Mouse (Mus musculus): Measurements from ENCODE around the gene Igsf6. TPM values are rescaled to one million over a fixed set of nuclear protein-coding genes. Genes with fewer than 3 reads are reported as not detected.

The Igsf6 gene
- 2.2 and 3.1 TPM in 2 replicates for polyA plus RNA-seq (2015; fragmentation: Nextera tagmentation; extraction: Ambion mirVana)

DNA sequence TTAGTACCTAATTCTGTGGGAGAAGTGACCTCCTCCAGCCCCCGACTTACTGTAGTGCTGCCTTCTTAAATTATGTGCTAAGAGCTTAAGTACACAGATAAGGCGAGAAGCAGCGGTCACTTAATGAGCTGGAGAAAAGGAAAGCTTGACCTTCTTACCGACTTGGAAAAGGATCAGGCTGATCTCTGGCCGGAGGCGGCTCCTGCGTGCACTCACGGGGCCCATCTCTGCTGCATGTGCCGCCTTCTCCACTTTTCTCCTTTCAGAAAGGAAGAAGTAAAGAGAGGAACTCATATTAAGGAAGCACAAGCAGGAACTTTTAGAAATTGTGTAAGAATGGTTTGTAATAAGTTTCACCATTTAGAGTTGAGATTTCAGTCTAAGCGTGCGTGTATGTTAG, at the start of gene Igsf6:
TSS of gene Igsf6 (minus strand) at position 292 of the 400 bp plus-strand sequence.
- H3K27ac ChIP-seq, result peak within 1 kb of the TSS; percentile 55
- no peaks in the 10 kb centered on the region for H3K27me3 ChIP-seq
- 32% methylated on average over 11 of the region's 11 CpGs for WGBS
- H3K4me1 ChIP-seq, result peaks cover 9% of the 10 kb centered on the region; the same call in 1 of the 2 replicates
- H3K4me2 ChIP-seq, result no peak within 1 kb of the TSS
- H3K4me3 ChIP-seq, result no peak within 1 kb of the TSS
- no peaks in the 10 kb centered on the region for H3K9me3 ChIP-seq
- no peak for ATAC-seq (ENCODE audit: borderline replicate concordance, extremely low read depth, low FRiP score, low TSS enrichment)
- H3K36me3 ChIP-seq, result peaks cover 38% of the 10 kb centered on the region
- H3K9ac ChIP-seq, result no peak within 1 kb of the TSS

DNA sequence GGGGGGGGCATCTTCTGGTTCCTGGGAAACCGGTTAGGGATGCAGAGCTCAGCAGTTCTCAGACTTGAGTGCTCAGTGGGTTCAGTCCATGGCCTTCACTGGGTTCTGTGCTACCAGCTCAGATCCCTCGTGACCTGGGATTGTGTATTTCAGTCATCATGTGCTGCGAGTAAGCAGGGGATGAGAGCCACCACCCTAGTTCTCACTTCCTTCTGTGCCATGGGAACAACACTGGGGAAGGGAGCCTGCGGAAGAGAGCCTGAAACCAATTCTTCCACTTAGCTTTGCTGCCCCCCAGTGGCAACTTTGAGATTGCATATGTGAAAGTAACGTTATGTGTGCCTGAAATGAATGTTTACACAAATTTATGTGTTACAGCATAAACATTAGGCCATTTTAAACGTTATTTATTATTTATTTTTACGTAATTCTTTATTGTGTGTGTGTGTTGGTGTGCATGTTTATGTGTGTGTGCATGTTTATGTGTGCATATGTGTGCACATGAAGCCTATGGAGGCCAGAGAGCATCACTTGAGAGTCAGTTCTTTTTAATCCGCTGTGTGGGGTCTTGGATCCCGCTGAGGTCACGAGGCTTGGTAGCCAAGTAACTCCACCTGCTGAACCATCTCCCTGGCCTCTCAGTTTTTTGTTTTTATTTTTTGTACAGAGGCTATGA, 45.9 kb upstream of the Igsf6 start:
- peak; percentile 64; the same call in 1 of the 2 replicates for ATAC-seq (ENCODE audit: borderline replicate concordance, extremely low read depth, low FRiP score, low TSS enrichment)
- Histone ChIP-seq H3K9ac (no peak overlapping the region), H3K4me3 (no peak overlapping the region), H3K27ac (no peak overlapping the region), H3K9me3 (no peaks in the 10 kb centered on the region), H3K4me2 (no peak overlapping the region), H3K4me1 (no peaks in the 10 kb centered on the region), H3K27me3 (no peaks in the 10 kb centered on the region), H3K36me3 (no peaks in the 10 kb centered on the region)
- WGBS, result 12% methylated on average over 10 of the region's 10 CpGs

DNA sequence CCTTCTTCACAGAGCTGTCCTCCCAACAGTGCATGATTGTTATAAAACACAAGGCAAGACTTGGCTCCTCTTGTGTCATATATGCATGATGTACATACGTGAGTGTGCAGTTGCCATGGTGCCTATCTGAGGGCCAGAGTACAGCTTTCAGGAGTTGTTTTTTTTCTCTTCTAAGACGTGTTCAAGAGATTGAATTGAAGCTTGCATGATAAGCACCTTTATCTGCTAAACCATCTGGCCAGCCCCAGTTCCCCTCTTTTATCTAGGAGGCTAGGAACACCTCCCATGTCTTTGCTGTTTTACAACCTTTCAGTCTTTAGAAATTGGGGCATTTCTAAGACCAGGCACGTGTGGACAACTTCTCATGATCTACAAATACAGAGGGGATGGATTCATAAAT, 37.4 kb upstream of the Igsf6 start:
- WGBS, result 51% methylated on average over 3 of the region's 3 CpGs

DNA sequence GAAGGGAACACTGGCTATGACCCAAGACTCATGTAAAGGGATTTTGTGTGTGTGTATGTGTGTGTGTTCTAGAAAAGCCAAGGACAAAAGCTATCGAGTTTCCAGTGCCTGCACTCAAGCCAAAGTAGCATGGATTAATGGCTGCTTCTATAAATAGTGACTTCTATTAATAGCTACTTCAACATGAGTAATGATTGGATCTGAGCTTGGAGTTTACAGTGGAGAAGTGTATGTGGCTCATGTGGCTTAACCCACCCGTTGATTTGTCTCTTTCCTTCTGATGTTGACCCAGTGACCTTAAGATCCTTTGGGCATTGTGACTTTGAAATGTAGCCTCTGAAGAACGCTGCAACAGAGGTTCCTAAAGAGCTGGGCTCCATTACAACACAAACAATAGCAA, 36.9 kb upstream of the Igsf6 start:
- WGBS, result 18% methylated on average over 3 of the region's 3 CpGs
- H3K4me2 ChIP-seq, result no peak overlapping the region
- no peak for ATAC-seq (ENCODE audit: borderline replicate concordance, extremely low read depth, low FRiP score, low TSS enrichment)

More for the DNA sequence above, 37.4 kb upstream of the Igsf6 start:
- H3K27me3 ChIP-seq, result no peaks in the 10 kb centered on the region
- no peaks in the 10 kb centered on the region for H3K4me1 ChIP-seq
- H3K27ac ChIP-seq, result no peak overlapping the region
- no peak overlapping the region for H3K9ac ChIP-seq
- no peaks in the 10 kb centered on the region for H3K9me3 ChIP-seq
- ATAC-seq (ENCODE audit: borderline replicate concordance, extremely low read depth, low FRiP score, low TSS enrichment), result no peak
- no peak overlapping the region for H3K4me2 ChIP-seq
- no peak overlapping the region for H3K4me3 ChIP-seq
- H3K36me3 ChIP-seq, result no peaks in the 10 kb centered on the region

DNA sequence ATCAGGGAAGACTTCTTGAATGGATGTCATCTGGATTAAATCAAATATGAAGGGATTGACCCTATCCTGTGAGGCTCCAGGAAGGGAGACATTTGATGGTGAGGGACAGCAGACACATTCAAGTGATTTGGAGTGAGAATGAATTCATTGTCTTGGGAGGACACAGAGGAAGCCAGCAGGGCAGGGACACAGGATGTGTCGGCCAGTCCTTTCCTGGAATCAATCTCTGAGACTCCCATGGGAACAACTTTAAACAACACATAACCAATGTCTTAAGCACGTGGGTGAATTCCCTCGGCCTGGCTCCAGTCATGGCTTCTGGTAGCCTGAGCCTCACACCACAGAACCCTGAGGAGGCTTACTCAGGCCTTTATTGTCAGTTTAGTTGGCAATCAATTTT, 33.5 kb upstream of the Igsf6 start:
- Histone ChIP-seq H3K4me3 (no peak overlapping the region), H3K9ac (no peak overlapping the region), H3K4me1 (no peaks in the 10 kb centered on the region), H3K27ac (no peak overlapping the region), H3K9me3 (no peaks in the 10 kb centered on the region), H3K27me3 (no peaks in the 10 kb centered on the region), H3K4me2 (no peak overlapping the region), H3K36me3 (no peaks in the 10 kb centered on the region)
- no peak for ATAC-seq (ENCODE audit: borderline replicate concordance, extremely low read depth, low FRiP score, low TSS enrichment)
- WGBS, result 58% methylated on average over 3 of the region's 3 CpGs

More for the DNA sequence above, 36.9 kb upstream of the Igsf6 start:
- Histone ChIP-seq H3K4me3 (no peak overlapping the region), H3K36me3 (no peaks in the 10 kb centered on the region), H3K9me3 (no peaks in the 10 kb centered on the region), H3K4me1 (no peaks in the 10 kb centered on the region), H3K9ac (no peak overlapping the region), H3K27me3 (no peaks in the 10 kb centered on the region), H3K27ac (no peak overlapping the region)

DNA sequence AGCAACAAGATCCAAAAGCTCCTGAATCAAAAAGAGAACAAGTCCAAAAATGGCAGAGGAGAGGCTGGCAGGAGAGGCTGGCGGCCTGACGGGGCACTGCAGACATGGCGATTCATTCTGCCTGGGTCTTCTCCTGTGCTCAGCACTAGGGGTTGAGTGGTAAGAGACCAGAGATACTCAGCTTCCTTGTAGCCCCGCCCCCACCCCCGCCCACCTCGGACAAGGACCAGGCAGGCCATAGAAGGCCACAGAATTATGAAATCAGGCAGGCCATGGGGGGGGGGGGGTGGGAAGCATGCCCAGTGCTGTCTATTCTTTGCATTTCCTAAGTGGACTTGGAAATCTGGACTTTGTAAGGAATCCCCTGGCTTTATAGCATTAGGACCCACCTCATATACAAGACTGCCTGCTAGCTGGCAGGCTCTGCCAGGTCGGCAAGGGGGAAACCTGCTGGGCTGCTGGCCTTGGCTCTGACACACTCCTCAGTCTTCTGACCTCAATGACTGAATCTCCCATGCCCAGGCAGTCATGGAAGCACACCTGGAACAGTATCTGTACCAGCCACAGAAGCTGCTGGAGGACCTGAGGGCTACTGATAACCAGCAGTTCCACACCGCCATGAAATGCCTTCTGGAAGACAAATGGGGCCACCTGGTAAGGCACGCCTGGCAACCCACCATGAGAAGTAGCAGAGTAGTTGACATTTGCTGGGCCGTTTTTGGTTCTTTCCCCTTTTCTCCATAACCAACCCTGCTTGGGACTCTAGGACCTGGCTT, 24.4 kb upstream of the Igsf6 start:
- no peaks in the 10 kb centered on the region for H3K4me1 ChIP-seq
- 56% methylated on average over 10 of the region's 10 CpGs for WGBS
- no peaks in the 10 kb centered on the region for H3K27me3 ChIP-seq
- H3K4me2 ChIP-seq, result no peak overlapping the region
- ATAC-seq (ENCODE audit: borderline replicate concordance, extremely low read depth, low FRiP score, low TSS enrichment), result peak; percentile 70
- no peak overlapping the region for H3K4me3 ChIP-seq
- H3K36me3 ChIP-seq, result no peaks in the 10 kb centered on the region
- no peak overlapping the region for H3K27ac ChIP-seq
- H3K9ac ChIP-seq, result no peak overlapping the region
- H3K9me3 ChIP-seq, result no peaks in the 10 kb centered on the region

DNA sequence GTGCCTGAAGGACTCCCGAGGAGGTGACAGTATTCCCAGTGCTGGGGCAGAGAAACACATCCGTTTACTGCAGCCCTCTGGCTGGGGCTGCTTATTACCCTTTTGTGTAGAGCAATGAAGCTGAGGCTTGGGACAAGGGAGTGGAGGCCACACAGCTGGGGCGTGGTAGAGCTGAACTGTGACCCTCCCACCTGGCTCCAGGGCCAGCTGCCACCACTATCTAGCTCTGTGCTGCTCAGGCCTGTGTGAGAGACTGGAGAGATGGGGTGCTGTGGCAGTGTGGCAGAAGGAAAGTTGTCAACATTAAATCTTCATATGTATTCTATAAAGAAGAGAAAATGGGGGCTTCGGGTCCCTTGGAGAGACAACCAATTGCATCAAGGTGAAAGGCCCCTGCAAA, 18.7 kb upstream of the Igsf6 start:
- no peak for ATAC-seq (ENCODE audit: borderline replicate concordance, extremely low read depth, low FRiP score, low TSS enrichment)
- Histone ChIP-seq H3K4me1 (no peaks in the 10 kb centered on the region), H3K9me3 (no peaks in the 10 kb centered on the region), H3K4me3 (no peak overlapping the region), H3K27ac (no peak overlapping the region), H3K36me3 (no peaks in the 10 kb centered on the region), H3K9ac (no peak overlapping the region), H3K4me2 (no peak overlapping the region), H3K27me3 (no peaks in the 10 kb centered on the region)
- 67% methylated on average over 4 of the region's 4 CpGs for WGBS

DNA sequence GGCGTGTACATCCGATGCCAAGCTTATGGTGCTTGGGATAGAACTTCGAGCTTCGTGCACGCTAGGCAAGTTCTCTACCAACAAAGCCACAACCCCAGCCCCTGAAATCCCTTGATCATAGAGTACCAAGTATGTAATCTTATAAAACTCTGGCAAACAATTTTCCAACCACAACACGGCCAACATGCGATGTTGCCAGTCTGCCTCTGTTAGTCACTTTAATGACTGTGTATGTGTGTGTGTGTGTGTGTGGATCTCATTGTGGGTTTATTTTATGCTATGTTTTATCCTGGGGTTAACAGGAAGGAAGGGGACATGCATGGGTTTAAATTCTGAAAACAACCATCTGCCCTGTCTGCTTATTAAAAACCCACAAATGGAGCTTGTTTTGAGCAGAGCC, 16.4 kb upstream of the Igsf6 start:
- H3K4me3 ChIP-seq, result no peak overlapping the region
- 85% methylated on average over 7 of the region's 7 CpGs for WGBS
- H3K4me2 ChIP-seq, result no peak overlapping the region
- H3K9ac ChIP-seq, result no peak overlapping the region
- H3K9me3 ChIP-seq, result no peaks in the 10 kb centered on the region
- H3K4me1 ChIP-seq, result no peaks in the 10 kb centered on the region
- H3K27me3 ChIP-seq, result no peaks in the 10 kb centered on the region
- no peak overlapping the region for H3K27ac ChIP-seq
- ATAC-seq (ENCODE audit: borderline replicate concordance, extremely low read depth, low FRiP score, low TSS enrichment), result no peak
- H3K36me3 ChIP-seq, result no peaks in the 10 kb centered on the region

DNA sequence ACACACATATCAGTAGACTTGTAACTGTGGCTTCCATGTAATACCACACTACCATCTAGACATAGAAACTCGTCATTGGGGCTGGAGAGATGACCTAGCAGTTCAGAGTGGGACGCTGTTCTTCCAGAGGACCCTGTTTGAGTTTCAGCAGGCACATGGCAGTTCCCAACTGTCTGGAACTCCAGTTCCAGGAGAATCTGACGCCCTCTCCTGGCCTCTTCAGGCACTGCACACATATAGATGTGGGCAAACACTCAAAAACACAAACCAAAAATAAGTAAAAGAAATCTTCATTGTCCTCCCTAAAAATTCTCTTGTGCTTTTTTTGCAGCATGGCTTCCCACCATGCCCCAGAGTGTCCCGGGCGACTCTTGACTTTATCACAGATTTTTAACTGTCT, 14.4 kb upstream of the Igsf6 start:
- 68% methylated on average over 5 of the region's 5 CpGs for WGBS
- no peak for ATAC-seq (ENCODE audit: borderline replicate concordance, extremely low read depth, low FRiP score, low TSS enrichment)
- no peak overlapping the region for H3K27ac ChIP-seq
- no peak overlapping the region for H3K4me3 ChIP-seq
- H3K27me3 ChIP-seq, result no peaks in the 10 kb centered on the region
- no peak overlapping the region for H3K4me2 ChIP-seq
- H3K9ac ChIP-seq, result no peak overlapping the region
- H3K9me3 ChIP-seq, result no peaks in the 10 kb centered on the region
- H3K4me1 ChIP-seq, result no peaks in the 10 kb centered on the region
- no peaks in the 10 kb centered on the region for H3K36me3 ChIP-seq

DNA sequence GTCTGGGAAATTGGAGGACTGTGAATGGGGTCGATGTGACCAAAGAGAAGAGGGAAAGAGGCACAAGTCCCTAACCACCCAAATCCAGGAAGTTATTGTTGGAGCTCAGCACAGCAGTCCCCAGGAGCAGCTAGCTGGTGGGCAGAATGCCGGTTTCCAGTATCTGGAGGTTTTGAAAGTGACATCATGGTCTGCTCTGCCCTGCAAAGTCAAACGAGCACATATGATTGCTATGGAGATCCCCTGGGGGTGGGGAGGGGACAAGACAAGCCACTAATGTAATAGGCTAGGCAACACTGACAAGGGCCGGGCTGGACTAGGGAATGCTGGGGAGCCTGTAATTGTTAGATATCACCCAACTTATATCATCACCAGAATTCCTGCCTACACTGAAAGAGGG, 11.1 kb upstream of the Igsf6 start:
- no peak overlapping the region for H3K4me2 ChIP-seq
- H3K9ac ChIP-seq, result no peak overlapping the region
- 0 out of 2 replicates have a peak, but pooled peaks have one; percentile 19 for ATAC-seq (ENCODE audit: borderline replicate concordance, extremely low read depth, low FRiP score, low TSS enrichment)
- no peak overlapping the region for H3K4me3 ChIP-seq
- WGBS, result 15% methylated on average over 4 of the region's 4 CpGs
- H3K9me3 ChIP-seq, result no peaks in the 10 kb centered on the region
- no peaks in the 10 kb centered on the region for H3K27me3 ChIP-seq
- 0 out of 2 replicates have a peak, but pooled peaks cover 1% of the 10 kb centered on the region for H3K36me3 ChIP-seq
- no peaks in the 10 kb centered on the region for H3K4me1 ChIP-seq
- H3K27ac ChIP-seq, result no peak overlapping the region

DNA sequence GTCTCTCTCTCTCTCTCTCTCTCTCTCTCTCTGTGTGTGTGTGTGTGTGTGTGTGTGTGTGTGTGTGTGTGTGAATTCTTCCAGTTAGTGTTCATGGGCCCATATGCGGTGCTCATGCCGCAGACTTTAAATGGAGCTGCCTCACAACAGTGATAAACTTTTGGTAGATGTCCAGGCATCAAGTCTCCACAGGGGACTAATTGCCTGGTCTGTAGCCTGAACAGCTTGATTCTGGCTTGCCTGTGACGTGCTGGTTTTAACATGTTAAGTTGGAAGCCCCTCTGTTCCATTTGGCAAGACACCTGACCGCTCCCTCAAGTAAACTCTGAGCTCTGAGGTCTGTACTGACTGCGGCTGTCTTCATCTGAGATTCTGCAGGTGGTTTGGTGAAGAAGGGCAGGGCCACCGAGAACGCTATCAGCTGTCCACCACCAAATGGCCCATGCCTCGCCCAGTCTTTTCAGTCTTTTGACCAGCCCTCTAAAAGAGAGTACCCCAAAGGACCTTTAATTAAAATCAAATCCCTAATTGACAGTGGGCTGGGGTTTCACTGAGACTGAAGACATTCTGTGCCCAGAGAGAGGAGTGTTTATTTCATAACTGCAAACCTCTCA, 10.6 kb upstream of the Igsf6 start:
- no peak for ATAC-seq (ENCODE audit: borderline replicate concordance, extremely low read depth, low FRiP score, low TSS enrichment)
- Histone ChIP-seq H3K4me1 (no peaks in the 10 kb centered on the region), H3K4me2 (no peak overlapping the region), H3K4me3 (no peak overlapping the region), H3K9me3 (no peaks in the 10 kb centered on the region), H3K27me3 (no peaks in the 10 kb centered on the region), H3K27ac (no peak overlapping the region), H3K36me3 (0 out of 2 replicates have a peak, but pooled peaks cover 3% of the 10 kb centered on the region), H3K9ac (no peak overlapping the region)
- WGBS, result 66% methylated on average over 8 of the region's 8 CpGs

Measured in lung, embryonic 15.5 days (tissue).